Mouse (Mus musculus) megakaryocyte, embryonic 14.5 days (primary cell): ENCODE data around the gene Ndufs2. TPM values are rescaled to one million over a fixed set of nuclear protein-coding genes. Genes with fewer than 3 reads are reported as not detected.

Source experiments
- H3K27me3 ChIP-seq: replicated peaks from 2 replicates; pipeline ENCODE3; 2012; ENCODE audit warnings: inconsistent platforms
- H3K36me3 ChIP-seq: replicated peaks from 2 replicates; pipeline ENCODE3; 2012; ENCODE audit warnings: low read length, inconsistent platforms, mixed read lengths
- H3K4me1 ChIP-seq: 2 replicates; pipeline ENCODE4 v1.6.1; 2012; ENCODE audit warnings: inconsistent platforms
- H3K4me3 ChIP-seq: replicated peaks from 2 replicates; pipeline ENCODE3; 2012; ENCODE audit warnings: moderate library complexity, mild to moderate bottlenecking, inconsistent platforms
- H3K9me3 ChIP-seq: 2 replicates; pipeline ENCODE4 v1.6.1; 2012; ENCODE audit warnings: inconsistent platforms
- FLI1 ChIP-seq: IDR thresholded peaks from 2 replicates; pipeline ENCODE4 v1.6.1; 2012; ENCODE audit warnings: low read length, inconsistent platforms, mixed read lengths
- GATA1 ChIP-seq: IDR thresholded peaks from 3 replicates; pipeline ENCODE4 v1.6.1; 2012; ENCODE audit warnings: mixed read lengths, low read length, inconsistent platforms, borderline replicate concordance
- polyA plus RNA-seq: library from polyadenylated mRNA; stranded (reverse); fragments of >175 nt; gene quantifications from 2 replicates; pipeline ENCODE4 v1.2.3, GENCODE M21; 2012; ENCODE audit warnings: low replicate concordance; ENCODE audit not compliant: insufficient read depth

Ndufs2 gene
- polyA plus RNA-seq, 1 experiment = 49.7 TPM

DNA sequence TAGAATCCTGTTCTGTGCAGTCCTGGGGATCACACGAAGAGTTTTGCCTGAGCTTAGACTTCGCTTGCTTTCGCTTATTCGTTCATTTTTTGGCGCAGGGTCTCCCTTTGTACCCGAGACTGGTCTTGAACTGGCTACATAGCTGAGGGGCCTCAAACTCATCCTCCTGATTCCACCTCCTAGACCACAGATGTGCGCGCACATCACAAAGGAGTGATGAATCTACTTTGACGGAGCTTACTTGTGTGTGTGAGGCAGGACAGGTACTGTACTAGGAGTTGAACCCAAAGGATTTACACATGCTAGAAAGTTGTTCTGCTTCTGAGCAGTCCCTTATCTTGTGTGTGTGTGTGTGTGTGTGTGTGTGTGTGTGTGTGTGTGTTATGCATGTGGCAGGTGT lies 60.4 kb downstream of the Ndufs2 start:
- Histone ChIP-seq H3K4me3 (no peak overlapping the region), H3K4me1 (peaks cover 53% of the 10 kb centered on the region), H3K36me3 (peaks cover 16% of the 10 kb centered on the region), H3K27me3 (peaks cover 46% of the 10 kb centered on the region), H3K9me3 (peaks cover 8% of the 10 kb centered on the region; the same call in 1 of the 2 replicates)
- TF ChIP-seq FLI1 (no peak), GATA1 (no peak)

DNA sequence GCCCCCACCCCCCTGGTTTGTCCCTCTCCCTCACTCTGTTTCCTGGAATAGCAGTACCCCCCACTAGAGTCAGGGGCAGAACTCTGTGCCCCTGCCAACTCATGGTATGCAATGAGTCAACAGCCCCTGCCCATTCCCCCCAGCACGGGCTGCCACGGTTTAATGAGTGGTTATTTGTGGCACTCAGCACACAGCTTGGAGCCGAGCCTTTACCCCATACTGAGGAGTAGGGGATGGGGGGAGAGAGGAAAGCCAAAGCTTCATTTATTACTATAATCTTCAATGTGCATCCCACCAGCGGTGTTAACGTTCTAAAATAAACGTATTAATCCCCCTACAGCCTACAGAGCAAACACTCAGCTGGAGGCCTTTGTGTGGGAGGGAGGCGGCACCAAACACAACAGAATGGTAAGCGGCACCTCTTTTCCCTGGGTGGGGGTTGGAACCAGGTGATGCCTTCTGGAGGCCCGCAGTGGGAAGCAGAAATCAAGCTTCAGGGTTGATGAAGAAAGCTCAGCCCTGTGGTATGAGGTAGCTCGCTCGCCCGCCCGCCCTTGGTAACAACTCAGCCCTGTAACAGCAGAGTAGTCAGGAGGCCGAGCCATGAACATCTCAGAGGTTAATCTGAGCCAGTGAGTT lies 61.6 kb downstream of the Ndufs2 start:
- Histone ChIP-seq H3K4me1 (peaks cover 56% of the 10 kb centered on the region), H3K4me3 (no peak overlapping the region), H3K36me3 (peaks cover 16% of the 10 kb centered on the region), H3K27me3 (peaks cover 36% of the 10 kb centered on the region), H3K9me3 (peaks cover 8% of the 10 kb centered on the region; the same call in 1 of the 2 replicates)
- TF ChIP-seq GATA1 = no peak

DNA sequence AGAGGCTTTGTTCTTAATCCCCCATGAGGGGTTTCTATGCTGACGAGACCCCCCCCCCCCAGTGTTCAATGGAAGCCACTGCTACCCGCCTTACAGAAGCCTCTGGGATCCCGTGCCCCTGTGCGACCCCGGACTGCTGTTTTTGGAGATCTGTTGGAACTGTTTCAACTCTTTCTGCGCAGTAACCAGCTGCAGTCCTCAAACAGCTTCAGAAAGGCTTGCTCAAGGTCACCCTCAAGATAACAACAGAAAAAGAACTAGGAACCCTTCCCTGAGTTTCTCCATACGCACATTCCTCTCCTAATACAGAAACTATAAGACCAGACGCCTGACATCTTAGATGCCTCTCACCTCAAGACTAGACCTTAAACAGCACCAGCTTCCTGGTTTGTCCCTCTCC lies 62.1 kb downstream of the Ndufs2 start:
- Histone ChIP-seq H3K36me3 (peaks cover 16% of the 10 kb centered on the region), H3K4me1 (peaks cover 57% of the 10 kb centered on the region), H3K9me3 (peaks cover 8% of the 10 kb centered on the region; the same call in 1 of the 2 replicates), H3K4me3 (no peak overlapping the region), H3K27me3 (peaks cover 31% of the 10 kb centered on the region)
- TF ChIP-seq GATA1 = no peak
- no peak for TF ChIP-seq FLI1

- H3K36me3 ChIP-seq = peaks cover 14% of the 10 kb centered on the region
- peaks cover 21% of the 10 kb centered on the region for H3K27me3 ChIP-seq
- TF ChIP-seq GATA1 = no peak
- no peak for TF ChIP-seq FLI1
- peaks cover 57% of the 10 kb centered on the region for H3K4me1 ChIP-seq
- no peak overlapping the region for H3K4me3 ChIP-seq
- peaks cover 8% of the 10 kb centered on the region; the same call in 1 of the 2 replicates for H3K9me3 ChIP-seq
Observed at GRCm38 (mm10) chr1:171187851-171188700, 63.1 kb downstream of the Ndufs2 start.

- H3K4me1 ChIP-seq = peaks cover 75% of the 10 kb centered on the region
Observed at GRCm38 (mm10) chr1:171185655-171186054, 65.5 kb downstream of the Ndufs2 start.

More at GRCm38 (mm10) chr1:171185655-171186054, 65.5 kb downstream of the Ndufs2 start:
- peaks cover 5% of the 10 kb centered on the region; the same call in 1 of the 2 replicates for H3K9me3 ChIP-seq
- TF ChIP-seq GATA1 (no peak), FLI1 (no peak)
- H3K4me3 ChIP-seq = no peak overlapping the region
- peaks cover 4% of the 10 kb centered on the region for H3K27me3 ChIP-seq
- H3K36me3 ChIP-seq = peaks cover 17% of the 10 kb centered on the region

Other genes starting within 250 kb of the Ndufs2 start
- 0.07 TPM in 1 of 2 replicates, not detected in the other for gene Fcgr4, start 232.5 kb downstream of the Ndufs2 start, polyA plus RNA-seq
- 9.2 TPM in 1 of 2 replicates, not detected in the other for gene Fcgr3, start 186.5 kb downstream of the Ndufs2 start, polyA plus RNA-seq
- not detected in 2 replicates for gene Cfap126, start 137.5 kb downstream of the Ndufs2 start, polyA plus RNA-seq
- 22.4 and 93.6 TPM in 2 replicates for gene Sdhc, start 100.8 kb downstream of the Ndufs2 start, polyA plus RNA-seq
- gene Mpz, start 100.7 kb downstream of the Ndufs2 start, polyA plus RNA-seq = 3.7 TPM in 1 of 2 replicates, not detected in the other
- gene Pcp4l1, start 55.1 kb downstream of the Ndufs2 start, polyA plus RNA-seq = 28.3 and 28.5 TPM in 2 replicates
- gene Nr1i3, start 37.4 kb downstream of the Ndufs2 start, polyA plus RNA-seq = not detected in 2 replicates
- gene Tomm40l, start 28.9 kb downstream of the Ndufs2 start, polyA plus RNA-seq = 22.7 and 24.1 TPM in 2 replicates
- not detected in 2 replicates for gene Apoa2, start 26.3 kb downstream of the Ndufs2 start, polyA plus RNA-seq
- gene Fcer1g, start 17.0 kb downstream of the Ndufs2 start, polyA plus RNA-seq = 12.9 and 57.4 TPM in 2 replicates
- gene Adamts4, start 967 bp downstream of the Ndufs2 start, polyA plus RNA-seq = 0.50 TPM in 1 of 2 replicates, not detected in the other
- gene B4galt3, start 18.9 kb upstream of the Ndufs2 start, polyA plus RNA-seq = 20.5 and 20.6 TPM in 2 replicates
- gene Ppox, start 29.8 kb upstream of the Ndufs2 start, polyA plus RNA-seq = 17.0 and 28.8 TPM in 2 replicates
- gene Usp21, start 36.6 kb upstream of the Ndufs2 start, polyA plus RNA-seq = 33.2 and 67.7 TPM in 2 replicates
- gene Ufc1, start 43.6 kb upstream of the Ndufs2 start, polyA plus RNA-seq = 18.6 and 97.6 TPM in 2 replicates
- gene Dedd, start 77.8 kb upstream of the Ndufs2 start, polyA plus RNA-seq = 19.6 and 45.4 TPM in 2 replicates
- 3.2 and 6.1 TPM in 2 replicates for gene Nit1, start 94.3 kb upstream of the Ndufs2 start, polyA plus RNA-seq
- 1.3 and 11.9 TPM in 2 replicates for gene Pfdn2, start 94.3 kb upstream of the Ndufs2 start, polyA plus RNA-seq
- not detected in 2 replicates for gene Klhdc9, start 109.4 kb upstream of the Ndufs2 start, polyA plus RNA-seq
- 0.44 TPM in 1 of 2 replicates, not detected in the other for gene Nectin4, start 118.7 kb upstream of the Ndufs2 start, polyA plus RNA-seq
- 5.2 and 12.3 TPM in 2 replicates for gene Arhgap30, start 137.6 kb upstream of the Ndufs2 start, polyA plus RNA-seq
- 18.5 and 37.8 TPM in 2 replicates for gene Usf1, start 159.9 kb upstream of the Ndufs2 start, polyA plus RNA-seq
- gene Tstd1, start 167.5 kb upstream of the Ndufs2 start, polyA plus RNA-seq = not detected in 2 replicates
- gene F11r, start 186.1 kb upstream of the Ndufs2 start, polyA plus RNA-seq = 21.9 and 94.2 TPM in 2 replicates